Mouse (Mus musculus) embryonic facial prominence, embryonic 13.5 days (tissue): Measurements from ENCODE around the gene Klhdc7a. TPM values are rescaled to one million over a fixed set of nuclear protein-coding genes. Genes with fewer than 3 reads are reported as not detected.
A peak's percentile ranks its signal among the peaks of the same experiment; 100 is the strongest.

Experiments used
- ATAC-seq: fragments of 200-750 bp; cut with Nextera tagmentation; 2 replicates; pipeline ENCODE4 v1.8.0; 2017; ENCODE audit warnings: low read depth; ENCODE audit not compliant: insufficient number of reproducible peaks, insufficient read depth, low FRiP score, low TSS enrichment
- H3K27ac ChIP-seq: fragments of 300-500 bp; sonication (generic); 2 replicates; pipeline ENCODE4 v1.5.1; 2015; ENCODE audit warnings: moderate library complexity, mild to moderate bottlenecking, inconsistent platforms
- H3K27me3 ChIP-seq: fragments of 300-500 bp; sonication (generic); 2 replicates; pipeline ENCODE4 v1.6.1; 2015; ENCODE audit warnings: mild to moderate bottlenecking, inconsistent platforms
- H3K36me3 ChIP-seq: fragments of 300-500 bp; sonication (generic); 2 replicates; pipeline ENCODE4 v1.6.1; 2015; ENCODE audit warnings: mild to moderate bottlenecking, inconsistent platforms
- H3K4me1 ChIP-seq: fragments of 300-500 bp; sonication (generic); 2 replicates; pipeline ENCODE4 v1.6.1; 2015; ENCODE audit warnings: inconsistent platforms
- H3K4me2 ChIP-seq: fragments of 300-500 bp; sonication (generic); 2 replicates; pipeline ENCODE4 v1.6.1; 2015; ENCODE audit warnings: moderate library complexity, mild to moderate bottlenecking, inconsistent platforms
- H3K4me3 ChIP-seq: fragments of 300-500 bp; sonication (generic); 2 replicates; pipeline ENCODE4 v1.5.1; 2015; ENCODE audit warnings: mild to moderate bottlenecking, inconsistent platforms
- H3K9ac ChIP-seq: fragments of 300-500 bp; sonication (generic); 2 replicates; pipeline ENCODE4 v1.6.1; 2015; ENCODE audit warnings: mild to moderate bottlenecking, inconsistent platforms
- H3K9me3 ChIP-seq: fragments of 300-500 bp; sonication (generic); 2 replicates; pipeline ENCODE4 v1.6.1; 2016; ENCODE audit warnings: inconsistent platforms
- WGBS: fragments of 180-500 bp; shearing (Covaris S2); methylation state at CpG from one replicate; pipeline ENCODE4 v1.1.7; 2015; ENCODE audit warnings: mixed read lengths; 5-methylcytosine and 5-hydroxymethylcytosine counted together
- polyA plus RNA-seq: library from polyadenylated mRNA; unstranded; fragments of >200 nt; fragmentation: Nextera tagmentation; extraction: Ambion mirVana; gene quantifications from 2 replicates; pipeline ENCODE4 v1.2.1, GENCODE M21; 2015

The Klhdc7a gene
- polyA plus RNA-seq: 0.03 and 0.06 TPM in 2 replicates

GRCm38 (mm10) chr4:139967922-139968321, at the start of gene Klhdc7a:
TSS of gene Klhdc7a (minus strand) at chr4:139968026.
- ATAC-seq: no peak
- H3K27me3 ChIP-seq: peaks cover 15% of the 10 kb centered on the region; the same call in 1 of the 2 replicates
- H3K27ac ChIP-seq: no peak within 1 kb of the TSS

GRCm38 (mm10) chr4:140015916-140016315, 48.1 kb upstream of the Klhdc7a start:
- WGBS: 18% methylated on average over 7 of the region's 7 CpGs
- Histone ChIP-seq H3K27me3 (peaks cover 34% of the 10 kb centered on the region), H3K4me3 (no peak overlapping the region), H3K4me2 (no peak overlapping the region), H3K27ac (no peak overlapping the region), H3K9me3 (no peaks in the 10 kb centered on the region), H3K4me1 (peaks cover 9% of the 10 kb centered on the region), H3K36me3 (no peaks in the 10 kb centered on the region), H3K9ac (no peak overlapping the region)
- ATAC-seq: no peak

More at GRCm38 (mm10) chr4:139967922-139968321, at the start of gene Klhdc7a:
- Histone ChIP-seq H3K4me3 (no peak within 1 kb of the TSS), H3K9me3 (no peaks in the 10 kb centered on the region), H3K4me2 (no peak within 1 kb of the TSS), H3K9ac (0 out of 2 replicates have a peak within 1 kb of the TSS, but pooled peaks have one; percentile 27), H3K4me1 (peaks cover 12% of the 10 kb centered on the region), H3K36me3 (no peaks in the 10 kb centered on the region)
- WGBS: 44% methylated on average over 4 of the region's 4 CpGs

GRCm38 (mm10) chr4:140010728-140011470, 43.1 kb upstream of the Klhdc7a start:
- Histone ChIP-seq H3K4me1 (peaks cover 4% of the 10 kb centered on the region), H3K9me3 (no peaks in the 10 kb centered on the region), H3K36me3 (no peaks in the 10 kb centered on the region), H3K27me3 (peaks cover 56% of the 10 kb centered on the region), H3K27ac (no peak overlapping the region), H3K9ac (no peak overlapping the region), H3K4me2 (no peak overlapping the region), H3K4me3 (no peak overlapping the region)
- no peak for ATAC-seq
- WGBS: 72% methylated on average over 11 of the region's 11 CpGs

- ATAC-seq: no peak
- Histone ChIP-seq H3K36me3 (no peaks in the 10 kb centered on the region), H3K4me2 (peak overlapping the region; percentile 50), H3K4me3 (0 out of 2 replicates have a peak overlapping the region, but pooled peaks have one; percentile 20), H3K9ac (no peak overlapping the region), H3K4me1 (peaks cover 12% of the 10 kb centered on the region), H3K9me3 (no peaks in the 10 kb centered on the region), H3K27me3 (peaks cover 73% of the 10 kb centered on the region), H3K27ac (no peak overlapping the region)
- WGBS: 15% methylated on average over 5 of the region's 5 CpGs
Observed at GRCm38 (mm10) chr4:140004932-140005331, 37.1 kb upstream of the Klhdc7a start.

GRCm38 (mm10) chr4:140004170-140004569, 36.3 kb upstream of the Klhdc7a start:
- no peak for ATAC-seq

GRCm38 (mm10) chr4:140002069-140002468, 34.2 kb upstream of the Klhdc7a start:
- WGBS: 14% methylated on average over 12 of the region's 12 CpGs
- Histone ChIP-seq H3K9me3 (no peaks in the 10 kb centered on the region), H3K4me1 (peaks cover 12% of the 10 kb centered on the region), H3K27me3 (peaks cover 64% of the 10 kb centered on the region), H3K9ac (no peak overlapping the region), H3K27ac (no peak overlapping the region), H3K4me2 (no peak overlapping the region), H3K4me3 (no peak overlapping the region), H3K36me3 (no peaks in the 10 kb centered on the region)
- ATAC-seq: no peak

More at GRCm38 (mm10) chr4:140004170-140004569, 36.3 kb upstream of the Klhdc7a start:
- Histone ChIP-seq H3K27me3 (peaks cover 70% of the 10 kb centered on the region), H3K4me2 (peak overlapping the region; percentile 50), H3K9me3 (no peaks in the 10 kb centered on the region), H3K27ac (no peak overlapping the region), H3K4me3 (peak overlapping the region; percentile 20; the same call in 1 of the 2 replicates), H3K36me3 (no peaks in the 10 kb centered on the region), H3K4me1 (peaks cover 12% of the 10 kb centered on the region), H3K9ac (no peak overlapping the region)
- WGBS: 10% methylated on average over 12 of the region's 12 CpGs

GRCm38 (mm10) chr4:140000911-140001310, 33.1 kb upstream of the Klhdc7a start:
- no peak for ATAC-seq
- H3K4me3 ChIP-seq: no peak overlapping the region
- no peak overlapping the region for H3K27ac ChIP-seq
- no peaks in the 10 kb centered on the region for H3K9me3 ChIP-seq
- no peaks in the 10 kb centered on the region for H3K36me3 ChIP-seq
- WGBS: 66% methylated on average over 5 of the region's 5 CpGs
- peaks cover 61% of the 10 kb centered on the region for H3K27me3 ChIP-seq
- H3K4me1 ChIP-seq: peaks cover 12% of the 10 kb centered on the region
- H3K4me2 ChIP-seq: no peak overlapping the region
- H3K9ac ChIP-seq: no peak overlapping the region

- Histone ChIP-seq H3K27me3 (peaks cover 44% of the 10 kb centered on the region), H3K36me3 (no peaks in the 10 kb centered on the region), H3K4me3 (no peak overlapping the region), H3K4me2 (no peak overlapping the region), H3K9ac (no peak overlapping the region), H3K9me3 (no peaks in the 10 kb centered on the region), H3K27ac (no peak overlapping the region), H3K4me1 (peaks cover 1% of the 10 kb centered on the region; the same call in 1 of the 2 replicates)
- no peak for ATAC-seq
- 64% methylated on average over 7 of the region's 7 CpGs for WGBS
Observed at GRCm38 (mm10) chr4:139999033-139999432, 31.2 kb upstream of the Klhdc7a start.

GRCm38 (mm10) chr4:139995659-139996058, 27.8 kb upstream of the Klhdc7a start:
- no peak for ATAC-seq

GRCm38 (mm10) chr4:139993111-139993755, 25.4 kb upstream of the Klhdc7a start:
- ATAC-seq: no peak
- Histone ChIP-seq H3K9me3 (no peaks in the 10 kb centered on the region), H3K4me1 (0 out of 2 replicates have a peak, but pooled peaks cover 3% of the 10 kb centered on the region), H3K9ac (no peak overlapping the region), H3K27me3 (no peaks in the 10 kb centered on the region), H3K27ac (no peak overlapping the region), H3K36me3 (no peaks in the 10 kb centered on the region), H3K4me3 (no peak overlapping the region), H3K4me2 (peak overlapping the region; percentile 30)
- 10% methylated on average over 13 of the region's 16 CpGs for WGBS

More at GRCm38 (mm10) chr4:139995659-139996058, 27.8 kb upstream of the Klhdc7a start:
- no peak overlapping the region for H3K27ac ChIP-seq
- 40% methylated on average over 8 of the region's 8 CpGs for WGBS
- no peaks in the 10 kb centered on the region for H3K9me3 ChIP-seq
- H3K27me3 ChIP-seq: peaks cover 11% of the 10 kb centered on the region; the same call in 1 of the 2 replicates
- no peaks in the 10 kb centered on the region for H3K36me3 ChIP-seq
- 0 out of 2 replicates have a peak, but pooled peaks cover 3% of the 10 kb centered on the region for H3K4me1 ChIP-seq
- H3K9ac ChIP-seq: no peak overlapping the region
- H3K4me3 ChIP-seq: no peak overlapping the region
- H3K4me2 ChIP-seq: no peak overlapping the region

GRCm38 (mm10) chr4:139986913-139987312, 19.1 kb upstream of the Klhdc7a start:
- Histone ChIP-seq H3K9ac (no peak overlapping the region), H3K4me2 (no peak overlapping the region), H3K9me3 (no peaks in the 10 kb centered on the region), H3K27ac (no peak overlapping the region), H3K36me3 (no peaks in the 10 kb centered on the region), H3K27me3 (no peaks in the 10 kb centered on the region; the same call in 1 of the 2 replicates), H3K4me1 (no peaks in the 10 kb centered on the region), H3K4me3 (no peak overlapping the region)
- WGBS: 18% methylated on average over 7 of the region's 7 CpGs
- ATAC-seq: no peak
